Mouse (Mus musculus) ES-Bruce4 (cell line): ENCODE measurements around the gene Acat2.

Experiments used
- CTCF ChIP-seq: IDR thresholded peaks from one replicate; pipeline ENCODE4 v1.8.1; 2011; ENCODE audit warnings: low read depth, low read length
- EP300 ChIP-seq: IDR thresholded peaks from 2 replicates; pipeline ENCODE4 v1.6.1; 2011; ENCODE audit warnings: low read depth, low read length; ENCODE audit not compliant: insufficient read depth
- POLR2A ChIP-seq: IDR thresholded peaks from one replicate; pipeline ENCODE4 v1.8.1; 2011; ENCODE audit warnings: low read length; ENCODE audit not compliant: insufficient read depth

DNA sequence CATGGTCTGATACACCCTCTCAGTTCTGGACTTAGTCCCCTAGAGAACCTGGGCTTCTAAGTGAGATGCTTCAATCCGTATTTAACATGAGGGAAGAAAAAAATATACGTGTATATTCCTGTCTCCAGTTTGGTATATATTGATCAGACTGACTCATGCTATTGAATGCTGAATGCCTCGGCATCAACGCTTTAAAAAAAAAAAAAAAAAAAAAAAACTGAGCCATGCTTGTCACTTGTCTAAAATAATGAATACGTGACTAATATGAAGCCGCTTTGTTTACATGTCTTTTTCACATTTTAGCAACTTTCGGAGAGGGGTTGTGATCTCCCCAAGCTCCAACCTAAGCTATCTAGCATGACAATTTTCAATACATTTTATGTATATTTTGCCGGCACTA, 50.2 kb downstream of the Acat2 start:
- TF ChIP-seq EP300 (no peak), CTCF (no peak), POLR2A (no peak)
